Comparison of ENCODE assay signal across 26 mouse cellular contexts in the genomic region with DNA sequence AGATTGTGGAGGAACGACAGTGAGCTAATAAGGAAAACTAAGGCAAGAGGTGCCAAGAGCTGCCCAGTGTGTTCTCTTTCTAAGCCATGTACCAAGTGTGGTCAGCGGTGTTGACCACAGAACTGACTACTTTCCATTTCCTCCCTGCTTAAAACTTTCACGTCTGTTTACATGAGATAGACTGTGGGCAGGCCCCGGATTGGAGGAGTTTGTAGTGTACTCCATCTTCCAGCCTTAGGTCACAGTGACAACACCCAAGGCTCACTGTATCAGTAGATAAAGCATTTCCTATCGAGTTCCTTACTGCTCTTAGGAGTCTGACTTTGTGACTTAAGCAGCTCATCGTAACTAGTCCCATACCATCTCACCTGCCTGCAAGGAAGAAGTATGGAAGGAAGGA.
"Had no signal": no experiment of that assay in that cellular context is flagged by ENCODE, and none has a peak within 500 bp of the region (broad histone marks: within the 10 kb centered on the region; RNA-seq: fewer than 3 reads in every experiment).

No protein-coding gene starts in this region.

- H3K4me3 ChIP-seq: gastrocnemius, adult 2 months; heart, adult 2 months; heart, embryonic 13.5 days; heart, embryonic 15.5 days; hindbrain, embryonic 10.5 days; hindbrain, embryonic 12.5 days; hindbrain, embryonic 15.5 days; kidney, embryonic 15.5 days; left cerebral cortex, adult 2 months; limb, embryonic 10.5 days; limb, embryonic 12.5 days had no signal

- H3K4me2 ChIP-seq: heart, embryonic 11.5 days; heart, embryonic 13.5 days; heart, embryonic 15.5 days; hindbrain, embryonic 12.5 days; hindbrain, embryonic 15.5 days; kidney, embryonic 15.5 days; limb, embryonic 12.5 days had no signal

- H3K36me3 ChIP-seq: hindbrain, embryonic 15.5 days had no signal

- H3K9me3 ChIP-seq: heart, embryonic 13.5 days; heart, embryonic 15.5 days; hindbrain, embryonic 10.5 days; hindbrain, embryonic 12.5 days; hindbrain, embryonic 15.5 days; kidney, embryonic 15.5 days; limb, embryonic 10.5 days; limb, embryonic 12.5 days had no signal

- H3K27me3 ChIP-seq: heart, embryonic 13.5 days; heart, embryonic 15.5 days; hindbrain, embryonic 12.5 days; hindbrain, embryonic 15.5 days; kidney, embryonic 15.5 days; limb, embryonic 12.5 days had no signal

- DNase-seq: gastrocnemius, adult 2 months; gastrocnemius, postnatal 10 days; gastrocnemius, postnatal 25 days; heart, adult 2 months; heart, postnatal 14 days; heart, postnatal 4 days; kidney, adult 11 months; kidney, adult 2 months; kidney, adult 9 months; kidney, postnatal 14 days; kidney, postnatal 36 days; layer of hippocampus, adult 9-11 months had no signal

- H3K9ac ChIP-seq: heart, embryonic 13.5 days; heart, embryonic 15.5 days; hindbrain, embryonic 12.5 days; hindbrain, embryonic 15.5 days; kidney, embryonic 15.5 days; limb, embryonic 12.5 days; liver, embryonic 14.5 days had no signal

- H3K4me1 ChIP-seq: heart, embryonic 13.5 days; heart, embryonic 15.5 days; hindbrain, embryonic 10.5 days; hindbrain, embryonic 12.5 days; hindbrain, embryonic 15.5 days; kidney, embryonic 15.5 days; limb, embryonic 10.5 days; limb, embryonic 12.5 days had no signal

- H3K27ac ChIP-seq: gastrocnemius, adult 2 months; heart, adult 2 months; heart, embryonic 13.5 days; heart, embryonic 15.5 days; hindbrain, embryonic 10.5 days; hindbrain, embryonic 12.5 days; hindbrain, embryonic 15.5 days; hindbrain, postnatal 0 days; kidney, embryonic 15.5 days; kidney, postnatal 0 days; left cerebral cortex, adult 2 months; limb, embryonic 10.5 days; limb, embryonic 12.5 days; liver, embryonic 14.5 days had no signal

- ATAC-seq: hindbrain, postnatal 0 days; intestine, embryonic 16.5 days had no signal
